11 mouse cellular contexts compared by ENCODE assay signal in the genomic region with DNA sequence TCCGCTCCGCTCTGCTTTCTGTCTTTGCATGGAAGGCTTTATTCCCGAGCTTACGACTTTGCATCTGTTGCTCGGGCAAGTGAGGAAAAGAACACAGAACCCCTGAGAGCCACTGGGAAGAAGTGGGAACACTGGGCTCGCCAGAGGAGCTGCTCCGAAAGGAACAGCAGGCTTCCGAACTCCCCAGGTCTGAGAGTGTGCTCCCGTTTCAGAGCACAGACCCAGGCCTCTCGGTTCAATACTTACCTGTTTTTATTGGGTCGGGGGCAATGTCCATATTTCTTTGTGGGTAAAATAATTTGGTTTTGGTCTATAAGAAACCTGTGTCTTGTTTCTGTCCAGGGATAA.
DNase-seq lines count a peak whose midpoint lies in the region; ATAC-seq lines count a peak whose summit lies in the region.
"Had no signal": no experiment of that assay in that cellular context is flagged by ENCODE, and none has a peak within 500 bp of the region (broad histone marks: within the 10 kb centered on the region; RNA-seq: fewer than 3 reads in every experiment).

No protein-coding gene starts in this region.

- 18% methylated on average over 11 of the region's 11 CpGs for WGBS in embryonic facial prominence, embryonic 12.5 days
- 33% methylated on average over 11 of the region's 11 CpGs for WGBS in embryonic facial prominence, embryonic 15.5 days
- 18% methylated on average over 11 of the region's 11 CpGs for WGBS in hindbrain, embryonic 15.5 days

- H3K9me3 ChIP-seq in embryonic facial prominence, embryonic 12.5 days, result no peaks in the 10 kb centered on the region
- no peaks in the 10 kb centered on the region for H3K9me3 ChIP-seq in embryonic facial prominence, embryonic 15.5 days (replicated peaks)
- H3K9me3 ChIP-seq in hindbrain, embryonic 15.5 days, result no peaks in the 10 kb centered on the region

- H3K27ac ChIP-seq in embryonic facial prominence, embryonic 12.5 days, result no peak overlapping the region
- H3K27ac ChIP-seq in embryonic facial prominence, embryonic 15.5 days (replicated peaks), result no peak overlapping the region
- no peak overlapping the region for H3K27ac ChIP-seq in hindbrain, embryonic 15.5 days (replicated peaks)

- H3K27me3 ChIP-seq in embryonic facial prominence, embryonic 12.5 days, result no peaks in the 10 kb centered on the region
- H3K27me3 ChIP-seq in embryonic facial prominence, embryonic 15.5 days, result no peaks in the 10 kb centered on the region
- H3K27me3 ChIP-seq in hindbrain, embryonic 15.5 days, result no peaks in the 10 kb centered on the region

- ATAC-seq in embryonic facial prominence, embryonic 12.5 days (ENCODE audit: insufficient number of reproducible peaks, insufficient read depth, low FRiP score, low TSS enrichment), result no peak
- no peak for ATAC-seq in embryonic facial prominence, embryonic 15.5 days (ENCODE audit: insufficient number of reproducible peaks, low FRiP score, low TSS enrichment, low read depth)
- peak; percentile 19; the same call in 1 of the 2 replicates for ATAC-seq in hindbrain, embryonic 15.5 days (ENCODE audit: low FRiP score, low read depth)

- no peak overlapping the region for H3K4me3 ChIP-seq in embryonic facial prominence, embryonic 12.5 days
- 0 out of 2 replicates have a peak overlapping the region, but pooled peaks have one; percentile 5 for H3K4me3 ChIP-seq in embryonic facial prominence, embryonic 15.5 days (replicated peaks)
- no peak overlapping the region for H3K4me3 ChIP-seq in hindbrain, embryonic 15.5 days

- peak; percentile 22 for DNase-seq in neural tube, embryonic 10.5 days (ENCODE audit: extremely low spot score, low spot score)
- DNase-seq in adrenal gland, postnatal 10 days, result no peak
- DNase-seq in right cerebral cortex, adult 18-20 months, result no peak
- no peak for DNase-seq in thymus, postnatal 14 days
- DNase-seq: gastrocnemius, postnatal 10 days; heart, postnatal 36 days; lung, postnatal 36 days; thymus, adult 2 months had no signal

- peaks cover 12% of the 10 kb centered on the region for H3K4me1 ChIP-seq in embryonic facial prominence, embryonic 12.5 days
- H3K4me1 ChIP-seq in embryonic facial prominence, embryonic 15.5 days, result no peaks in the 10 kb centered on the region; the same call in 1 of the 2 replicates
- H3K4me1 ChIP-seq in hindbrain, embryonic 15.5 days (replicated peaks), result peaks cover 7% of the 10 kb centered on the region; the same call in 1 of the 2 replicates

- H3K4me2 ChIP-seq in embryonic facial prominence, embryonic 12.5 days (replicated peaks), result peak overlapping the region; percentile 36
- peak overlapping the region; percentile 19; the same call in 1 of the 2 replicates for H3K4me2 ChIP-seq in embryonic facial prominence, embryonic 15.5 days (replicated peaks)
- peak overlapping the region; percentile 31 for H3K4me2 ChIP-seq in hindbrain, embryonic 15.5 days

- no peak overlapping the region for H3K9ac ChIP-seq in embryonic facial prominence, embryonic 12.5 days
- H3K9ac ChIP-seq in embryonic facial prominence, embryonic 15.5 days, result no peak overlapping the region
- H3K9ac ChIP-seq in hindbrain, embryonic 15.5 days, result no peak overlapping the region

- H3K36me3 ChIP-seq in embryonic facial prominence, embryonic 12.5 days, result no peaks in the 10 kb centered on the region
- no peaks in the 10 kb centered on the region for H3K36me3 ChIP-seq in embryonic facial prominence, embryonic 15.5 days
- no peaks in the 10 kb centered on the region for H3K36me3 ChIP-seq in hindbrain, embryonic 15.5 days
